Mouse (Mus musculus) midbrain, embryonic 14.5 days (tissue): ENCODE measurements around the gene Ripply1. TPM values are rescaled to one million over a fixed set of nuclear protein-coding genes. Genes with fewer than 3 reads are reported as not detected.
A peak's percentile ranks its signal among the peaks of the same experiment; 100 is the strongest.

Source experiments
- ATAC-seq: fragments of 200-750 bp; cut with Nextera tagmentation; 2 replicates; pipeline ENCODE4 v1.8.0; 2017; ENCODE audit warnings: moderate number of reproducible peaks, moderate library complexity; ENCODE audit not compliant: low FRiP score, low TSS enrichment
- DNase-seq: peaks from one replicate; pipeline ENCODE4 v3.0.0-alpha.2; 2015
- H3K27ac ChIP-seq: fragments of 300-500 bp; sonication (generic); replicated peaks from 2 replicates; pipeline ENCODE4 v1.5.1; 2014; ENCODE audit warnings: mild to moderate bottlenecking, low read depth, low read length, moderate library complexity
- H3K27me3 ChIP-seq: fragments of 300-500 bp; sonication (generic); 2 replicates; pipeline ENCODE4 v1.6.1; 2014; ENCODE audit warnings: low read length, control low read depth, mixed read lengths; ENCODE audit not compliant: control insufficient read depth, insufficient read depth
- H3K36me3 ChIP-seq: fragments of 300-500 bp; sonication (generic); 2 replicates; pipeline ENCODE4 v1.6.1; 2014; ENCODE audit warnings: low read length, control low read depth; ENCODE audit not compliant: control insufficient read depth, insufficient read depth
- H3K4me1 ChIP-seq: fragments of 300-500 bp; sonication (generic); 2 replicates; pipeline ENCODE4 v1.6.1; 2014; ENCODE audit warnings: mild to moderate bottlenecking, antibody characterized with exemption, low read length, control low read depth; ENCODE audit not compliant: control insufficient read depth, insufficient read depth
- H3K4me2 ChIP-seq: fragments of 300-500 bp; sonication (generic); 2 replicates; pipeline ENCODE4 v1.6.1; 2014; ENCODE audit warnings: mild to moderate bottlenecking, low read length, moderate library complexity
- H3K4me3 ChIP-seq: fragments of 300-500 bp; sonication (generic); replicated peaks from 2 replicates; pipeline ENCODE4 v1.5.1; 2014; ENCODE audit warnings: low read depth, low read length
- H3K9ac ChIP-seq: fragments of 300-500 bp; sonication (generic); replicated peaks from 2 replicates; pipeline ENCODE4 v1.6.1; 2014; ENCODE audit warnings: mild to moderate bottlenecking, low read length, moderate library complexity
- H3K9me3 ChIP-seq: fragments of 300-500 bp; sonication (generic); 2 replicates; pipeline ENCODE4 v1.6.1; 2016; ENCODE audit warnings: low read length, control low read depth, mixed read lengths; ENCODE audit not compliant: control insufficient read depth
- WGBS: fragments of 180-500 bp; shearing (Covaris S2); extraction: QIAGEN DNeasy Blood & Tissue Kit; methylation state at CpG from one replicate; pipeline ENCODE4 v1.1.7; 2014; 5-methylcytosine and 5-hydroxymethylcytosine counted together
- polyA plus RNA-seq: library from polyadenylated mRNA; unstranded; fragments of >200 nt; fragmentation: Nextera tagmentation; extraction: Ambion mirVana; gene quantifications from 2 replicates; pipeline ENCODE4 v1.2.1, GENCODE M21; 2014

Gene Ripply1
- polyA plus RNA-seq: not detected in 2 replicates

DNA sequence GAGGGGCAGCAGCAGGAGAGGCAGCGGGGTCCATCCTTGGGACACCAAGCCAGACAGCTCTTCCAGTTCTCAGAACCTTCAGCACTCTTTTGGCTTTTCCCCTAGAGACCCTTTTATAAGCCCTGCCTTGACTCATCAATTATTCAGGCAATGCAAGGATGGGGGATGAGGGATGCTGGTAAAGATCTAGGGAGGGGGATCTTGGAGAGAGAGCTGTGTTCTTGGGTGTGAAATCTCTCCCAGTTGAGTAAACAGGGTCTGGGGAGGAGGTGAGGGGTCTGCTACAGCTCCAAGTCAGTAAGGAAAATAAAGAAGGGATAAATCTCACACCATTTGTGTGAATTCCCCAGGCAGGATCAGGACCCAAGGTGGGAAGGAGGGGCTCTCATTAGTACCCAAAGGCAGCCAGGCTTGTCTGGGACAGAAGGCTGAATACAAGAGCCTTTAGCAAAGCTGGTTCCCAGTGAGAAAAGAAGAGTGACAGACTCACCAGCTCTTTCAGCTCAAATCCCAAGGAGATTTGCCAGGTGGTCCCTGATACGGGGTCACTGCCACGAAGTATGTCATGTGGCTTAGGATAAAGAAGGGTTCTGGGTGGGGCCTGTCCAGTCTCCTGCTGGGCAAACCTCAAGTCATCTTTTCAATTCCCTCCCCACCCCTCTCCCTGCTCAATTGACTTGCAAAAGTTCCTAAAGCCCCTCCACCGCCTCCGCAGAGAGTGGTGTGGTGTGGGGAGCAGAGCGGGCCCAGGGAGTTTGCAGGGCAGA is at the start of gene Ripply1:
TSS of gene Ripply1 (minus strand) at position 76 of the 767 bp plus-strand sequence.
- 21% methylated on average over 6 of the region's 6 CpGs for WGBS
- ATAC-seq: peak; percentile 62; the same call in 1 of the 2 replicates

DNA sequence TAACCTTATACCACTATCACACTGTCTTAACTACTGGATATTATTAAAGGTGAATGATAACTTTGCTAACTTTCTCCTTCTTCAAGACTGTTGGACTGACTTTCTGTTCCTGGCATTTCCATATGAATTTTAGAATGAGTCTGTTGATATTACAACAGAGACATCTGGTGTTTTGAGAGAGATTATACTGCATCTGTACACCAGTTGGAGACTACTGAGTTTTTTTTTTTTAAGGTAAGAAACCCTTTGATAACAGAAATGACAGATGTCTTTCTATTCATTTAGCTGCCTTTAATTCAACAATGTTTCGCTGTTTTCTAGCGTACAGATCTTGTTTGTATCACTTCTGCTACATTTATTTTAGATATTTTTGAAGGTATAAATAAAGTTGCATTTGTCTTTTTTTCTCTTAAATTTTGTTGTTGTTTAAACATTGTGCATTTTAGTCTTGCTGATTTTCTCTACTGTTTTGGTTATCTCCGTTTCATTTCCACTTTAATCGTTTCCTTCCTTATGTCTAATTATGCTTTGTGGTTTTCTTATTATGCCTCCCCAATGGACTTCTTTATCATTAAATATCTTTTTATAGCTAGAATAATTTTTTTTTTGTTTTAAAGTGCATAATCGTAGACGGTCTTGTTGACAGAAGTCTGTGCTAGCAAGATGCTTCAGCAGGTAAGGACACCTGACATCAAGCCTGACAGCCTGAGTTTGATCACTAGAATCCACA is 46.4 kb upstream of the Ripply1 start:
- no peak overlapping the region for H3K27ac ChIP-seq
- no peak for DNase-seq
- H3K9me3 ChIP-seq: no peaks in the 10 kb centered on the region
- H3K4me3 ChIP-seq: no peak overlapping the region
- no peak for ATAC-seq
- H3K4me1 ChIP-seq: no peaks in the 10 kb centered on the region
- 0 out of 2 replicates have a peak, but pooled peaks cover 3% of the 10 kb centered on the region for H3K36me3 ChIP-seq
- H3K27me3 ChIP-seq: no peaks in the 10 kb centered on the region
- 94% methylated on average over 6 of the region's 6 CpGs for WGBS
- H3K9ac ChIP-seq: no peak overlapping the region
- H3K4me2 ChIP-seq: no peak overlapping the region

More for the DNA sequence above, at the start of gene Ripply1:
- no peak within 1 kb of the TSS for H3K27ac ChIP-seq
- H3K4me1 ChIP-seq: 0 out of 2 replicates have a peak, but pooled peaks cover 3% of the 10 kb centered on the region
- H3K36me3 ChIP-seq: no peaks in the 10 kb centered on the region
- H3K9ac ChIP-seq: no peak within 1 kb of the TSS
- no peak within 1 kb of the TSS for H3K4me3 ChIP-seq
- no peak within 1 kb of the TSS for H3K4me2 ChIP-seq
- no peaks in the 10 kb centered on the region for H3K9me3 ChIP-seq
- peak; percentile 27 for DNase-seq
- H3K27me3 ChIP-seq: 0 out of 2 replicates have a peak, but pooled peaks cover 3% of the 10 kb centered on the region

DNA sequence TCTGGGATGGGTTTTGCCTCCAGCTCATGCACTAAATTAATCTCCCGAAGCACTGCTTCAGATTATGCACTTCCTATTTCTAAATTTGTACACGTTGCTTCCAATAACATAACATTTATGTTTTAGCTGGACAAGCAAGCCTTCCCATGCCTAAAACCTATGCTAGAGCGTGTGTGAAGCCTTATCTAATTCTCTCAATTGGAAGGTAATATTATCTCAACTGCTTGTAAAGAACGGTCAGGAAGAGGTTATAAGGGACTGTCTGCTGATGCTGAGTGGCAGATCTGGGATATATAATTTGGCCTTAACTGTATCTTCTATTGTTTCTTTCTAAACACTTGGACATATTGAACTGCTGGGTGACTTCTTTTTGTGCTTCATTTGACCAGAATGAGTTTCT is 44.8 kb upstream of the Ripply1 start:
- Histone ChIP-seq H3K9me3 (no peaks in the 10 kb centered on the region), H3K4me1 (no peaks in the 10 kb centered on the region), H3K27me3 (no peaks in the 10 kb centered on the region), H3K4me2 (no peak overlapping the region), H3K9ac (no peak overlapping the region), H3K36me3 (0 out of 2 replicates have a peak, but pooled peaks cover 3% of the 10 kb centered on the region), H3K27ac (no peak overlapping the region), H3K4me3 (no peak overlapping the region)
- DNase-seq: no peak
- 87% methylated on average over 4 of the region's 4 CpGs for WGBS
- no peak for ATAC-seq

DNA sequence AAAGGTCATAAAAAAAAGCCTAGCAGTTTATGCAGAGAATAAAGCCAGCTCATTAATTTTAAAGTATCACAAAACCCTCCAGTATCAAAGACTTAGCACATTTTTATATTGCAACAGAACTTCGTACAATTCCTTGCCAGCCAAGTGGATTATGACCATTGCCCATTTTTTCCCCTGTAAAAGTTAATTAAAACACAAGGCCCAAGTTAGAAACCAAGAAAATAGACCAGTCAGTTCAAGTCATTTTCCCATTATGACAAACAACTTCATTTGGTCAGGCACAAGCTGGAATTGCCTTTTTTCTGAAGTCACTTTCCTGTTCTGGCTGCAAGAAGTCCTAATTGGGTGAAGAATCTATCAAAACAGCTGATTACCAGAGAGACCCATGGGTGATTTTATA is 43.2 kb upstream of the Ripply1 start:
- H3K9me3 ChIP-seq: no peaks in the 10 kb centered on the region
- H3K9ac ChIP-seq: no peak overlapping the region
- H3K36me3 ChIP-seq: 0 out of 2 replicates have a peak, but pooled peaks cover 3% of the 10 kb centered on the region
- H3K4me3 ChIP-seq: no peak overlapping the region
- no peak overlapping the region for H3K4me2 ChIP-seq
- H3K4me1 ChIP-seq: no peaks in the 10 kb centered on the region
- WGBS: 85% methylated on average over 1 of the region's 1 CpGs
- no peak overlapping the region for H3K27ac ChIP-seq
- no peaks in the 10 kb centered on the region for H3K27me3 ChIP-seq
- no peak for DNase-seq
- ATAC-seq: no peak

DNA sequence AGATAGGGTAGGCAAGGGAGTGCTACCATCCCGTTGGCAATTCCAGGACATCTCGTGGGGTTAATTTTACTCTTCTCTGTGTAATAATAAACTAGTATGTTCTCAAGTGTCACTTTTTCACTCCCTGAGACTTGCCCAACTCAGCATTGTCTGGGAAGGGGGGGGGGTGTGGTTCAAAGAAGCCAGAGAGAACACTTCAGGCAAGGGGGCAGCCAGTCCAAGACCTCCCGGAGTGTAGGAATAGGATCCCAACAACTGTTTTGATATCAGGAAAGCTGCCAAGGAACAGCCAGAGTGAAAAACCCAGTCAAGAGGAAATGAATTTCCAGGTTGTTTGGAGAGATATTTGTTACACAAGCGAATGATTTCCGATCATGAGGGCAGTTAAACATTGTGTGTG is 33.0 kb upstream of the Ripply1 start:
- Histone ChIP-seq H3K4me1 (no peaks in the 10 kb centered on the region), H3K27ac (no peak overlapping the region), H3K9ac (no peak overlapping the region), H3K4me3 (no peak overlapping the region), H3K4me2 (no peak overlapping the region), H3K36me3 (no peaks in the 10 kb centered on the region), H3K9me3 (no peaks in the 10 kb centered on the region), H3K27me3 (no peaks in the 10 kb centered on the region)
- DNase-seq: no peak
- ATAC-seq: no peak
- 84% methylated on average over 5 of the region's 5 CpGs for WGBS

DNA sequence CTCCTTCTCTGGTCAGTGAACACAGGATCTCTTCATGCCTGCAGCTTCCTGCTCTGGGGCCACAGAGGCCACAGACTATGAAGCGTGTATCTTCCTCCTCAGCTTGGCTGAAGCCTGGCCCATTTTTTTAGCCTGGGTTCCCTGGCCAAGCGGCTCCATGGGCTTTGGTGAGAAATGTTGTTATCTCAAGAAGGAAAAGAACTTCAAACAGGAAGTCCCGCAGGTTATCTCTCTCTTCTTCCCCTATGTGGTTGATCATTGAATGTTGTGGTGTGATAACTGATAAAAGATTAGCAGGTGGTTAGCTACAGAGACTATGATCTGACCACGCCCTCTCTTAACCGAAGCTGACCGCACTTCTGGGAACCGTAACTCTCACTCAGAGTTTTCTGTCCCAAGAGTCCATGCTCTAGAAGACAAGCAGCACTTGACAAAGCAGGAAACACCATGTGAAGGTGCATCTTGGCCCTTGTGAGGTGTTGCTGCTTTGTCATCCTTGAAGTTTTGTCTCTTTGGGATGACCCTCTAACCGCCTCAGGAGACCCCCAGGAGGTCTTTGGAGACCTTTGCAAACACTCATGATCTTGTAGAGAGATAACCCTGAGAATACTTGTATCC is 32.0 kb upstream of the Ripply1 start:
- no peak overlapping the region for H3K9ac ChIP-seq
- ATAC-seq (no peak), DNase-seq (no peak)
- 89% methylated on average over 8 of the region's 8 CpGs for WGBS
- H3K4me1 ChIP-seq: no peaks in the 10 kb centered on the region
- no peaks in the 10 kb centered on the region for H3K27me3 ChIP-seq
- H3K9me3 ChIP-seq: no peaks in the 10 kb centered on the region
- H3K36me3 ChIP-seq: no peaks in the 10 kb centered on the region
- H3K27ac ChIP-seq: no peak overlapping the region
- no peak overlapping the region for H3K4me3 ChIP-seq
- H3K4me2 ChIP-seq: no peak overlapping the region

DNA sequence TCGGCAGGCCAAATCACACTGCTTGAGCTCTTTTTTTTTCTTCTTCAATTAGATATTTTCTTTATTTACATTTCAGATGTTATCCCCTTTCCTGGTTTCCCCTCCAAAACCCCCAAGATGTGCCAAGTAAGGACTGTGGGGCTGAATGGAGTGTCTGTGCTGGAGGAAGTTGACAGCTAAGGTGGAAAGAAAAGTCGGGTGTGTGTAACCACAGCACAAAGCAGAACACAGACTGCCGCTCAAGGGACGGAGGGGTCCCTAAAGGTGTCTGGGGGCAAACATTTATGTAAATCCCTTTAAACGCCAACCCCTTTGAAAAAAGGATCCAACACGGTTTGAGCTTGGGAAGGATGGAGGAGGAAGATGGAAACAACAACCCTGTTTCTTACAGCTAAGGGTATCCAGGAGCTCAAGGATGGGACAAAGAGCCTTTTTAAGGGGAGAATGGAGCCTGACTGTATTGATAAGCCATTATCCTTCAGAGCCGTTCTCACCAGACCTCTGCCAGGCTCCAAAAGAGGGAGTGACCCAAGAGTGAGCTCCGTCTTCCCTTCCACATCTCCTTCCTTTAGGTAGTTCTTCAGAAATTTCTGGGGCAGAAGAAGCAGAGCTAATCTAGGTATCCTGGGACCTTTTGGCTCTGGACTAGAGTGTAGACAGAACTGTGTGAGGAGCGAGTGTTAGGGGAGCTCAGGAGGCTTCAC is 31.3 kb upstream of the Ripply1 start:
- Histone ChIP-seq H3K4me2 (no peak overlapping the region), H3K9me3 (no peaks in the 10 kb centered on the region), H3K27ac (no peak overlapping the region), H3K4me1 (no peaks in the 10 kb centered on the region), H3K36me3 (no peaks in the 10 kb centered on the region), H3K4me3 (no peak overlapping the region), H3K27me3 (no peaks in the 10 kb centered on the region), H3K9ac (no peak overlapping the region)
- ATAC-seq (no peak), DNase-seq (no peak)
- 76% methylated on average over 9 of the region's 9 CpGs for WGBS

DNA sequence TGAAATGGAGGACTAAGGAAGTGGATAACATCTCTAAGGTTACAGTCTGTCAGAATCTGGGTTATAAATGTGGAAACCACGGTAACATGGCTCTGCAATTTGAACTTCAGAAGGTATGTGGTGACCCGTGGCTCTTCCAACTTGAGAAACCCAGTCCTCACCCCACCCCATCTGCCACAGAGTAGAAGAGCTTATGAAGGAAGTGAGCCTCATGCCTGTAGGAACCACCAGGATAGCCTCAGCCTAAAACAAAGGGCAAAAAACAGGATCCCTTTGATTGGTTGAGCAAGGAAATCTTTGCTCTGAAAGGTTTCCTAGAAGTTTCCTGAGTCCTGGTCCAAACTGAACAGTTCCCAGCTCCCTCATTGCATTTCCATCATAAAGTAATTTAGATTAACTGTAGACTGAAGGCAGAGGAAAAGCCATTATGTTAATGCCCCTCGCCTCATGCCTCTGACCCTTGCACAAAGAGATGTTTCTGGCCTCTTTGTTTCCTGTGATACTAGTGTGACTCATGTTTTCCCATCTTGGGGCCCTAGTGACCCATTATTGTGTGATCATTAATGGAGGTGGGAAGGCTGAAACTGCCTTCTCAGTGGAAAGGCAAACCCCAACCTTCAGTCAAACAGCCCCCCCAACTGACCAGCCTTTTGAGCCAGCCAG is 30.6 kb upstream of the Ripply1 start:
- H3K36me3 ChIP-seq: no peaks in the 10 kb centered on the region
- no peak overlapping the region for H3K27ac ChIP-seq
- no peaks in the 10 kb centered on the region for H3K9me3 ChIP-seq
- no peak for ATAC-seq
- WGBS: 73% methylated on average over 3 of the region's 3 CpGs
- no peak overlapping the region for H3K4me2 ChIP-seq
- no peak overlapping the region for H3K4me3 ChIP-seq
- DNase-seq: no peak
- H3K4me1 ChIP-seq: no peaks in the 10 kb centered on the region
- no peaks in the 10 kb centered on the region for H3K27me3 ChIP-seq
- no peak overlapping the region for H3K9ac ChIP-seq
